Mouse (Mus musculus) cerebellum, adult 2 months (tissue): ENCODE measurements at regions not wholly inside any gene's neighbourhood (a gene's known extent, or its start where the extent isn't known, plus 50 kb on each side); places are given as distances from the start of the nearest gene placed in this dataset.
"Not testable (repeated sequence)": the region's sequence is repeated elsewhere in the genome, so short reads cannot be mapped to it uniquely, and the experiment has no call there.

Experiments used
- CTCF ChIP-seq: fragments of 200-500 bp; IDR thresholded peaks from 2 replicates; pipeline ENCODE4 v1.5.1; 2011; ENCODE audit warnings: low read depth, mild to moderate bottlenecking, control low read depth, low read length, moderate library complexity, borderline replicate concordance; ENCODE audit not compliant: insufficient read depth
- POLR2A ChIP-seq: fragments of 200-500 bp; IDR thresholded peaks from 2 replicates; pipeline ENCODE4 v1.6.1; 2011; ENCODE audit warnings: low read length, control low read depth, borderline replicate concordance; ENCODE audit not compliant: insufficient read depth

DNA sequence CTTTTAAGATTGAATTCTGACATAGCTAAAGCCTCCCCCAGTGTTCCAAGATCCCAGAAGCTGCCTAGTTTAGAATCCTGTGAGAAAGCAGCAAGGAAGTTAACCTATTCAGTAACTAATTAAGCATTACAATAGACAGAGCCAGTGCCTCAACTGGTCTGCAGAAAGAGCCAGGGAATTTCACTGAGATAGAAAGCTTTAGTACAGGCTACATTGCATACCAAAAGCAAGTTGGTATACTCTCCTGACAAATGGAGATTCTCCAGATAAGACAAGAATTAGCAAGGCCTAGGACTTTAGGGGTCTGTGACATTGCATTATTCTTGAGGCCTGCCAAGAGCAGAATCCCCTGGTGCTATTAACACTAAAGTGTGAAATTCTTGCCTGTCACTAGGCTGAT lies 1014.8 kb upstream of the 1700009N14Rik start:
- not testable (repeated sequence) for TF ChIP-seq POLR2A, CTCF
